Mouse (Mus musculus): ENCODE results near the gene Cygb.

GRCm38 (mm10) chr11:116653234-116653633 lies 879 bp downstream of the Cygb start, which contains the start of gene Prcd:
- no peak for TF ChIP-seq POLR2A (IDR thresholded peaks at IDR 0.05; ENCODE audit: insufficient read length, low read depth)
- TF ChIP-seq TCF12 (IDR thresholded peaks at IDR 0.05; ENCODE audit: insufficient read depth, poor library complexity, severe bottlenecking), result no peak
- no peak for TF ChIP-seq MAX (IDR thresholded peaks at IDR 0.05; ENCODE audit: low read depth)
- TF ChIP-seq CEBPB (IDR thresholded peaks at IDR 0.05; ENCODE audit: insufficient read depth, poor library complexity, severe bottlenecking), result no peak
- no peak for TF ChIP-seq TCF3 (IDR thresholded peaks at IDR 0.05; ENCODE audit: insufficient read length, low read depth)
